9 mouse cellular contexts compared by ENCODE assay signal in the genomic region with DNA sequence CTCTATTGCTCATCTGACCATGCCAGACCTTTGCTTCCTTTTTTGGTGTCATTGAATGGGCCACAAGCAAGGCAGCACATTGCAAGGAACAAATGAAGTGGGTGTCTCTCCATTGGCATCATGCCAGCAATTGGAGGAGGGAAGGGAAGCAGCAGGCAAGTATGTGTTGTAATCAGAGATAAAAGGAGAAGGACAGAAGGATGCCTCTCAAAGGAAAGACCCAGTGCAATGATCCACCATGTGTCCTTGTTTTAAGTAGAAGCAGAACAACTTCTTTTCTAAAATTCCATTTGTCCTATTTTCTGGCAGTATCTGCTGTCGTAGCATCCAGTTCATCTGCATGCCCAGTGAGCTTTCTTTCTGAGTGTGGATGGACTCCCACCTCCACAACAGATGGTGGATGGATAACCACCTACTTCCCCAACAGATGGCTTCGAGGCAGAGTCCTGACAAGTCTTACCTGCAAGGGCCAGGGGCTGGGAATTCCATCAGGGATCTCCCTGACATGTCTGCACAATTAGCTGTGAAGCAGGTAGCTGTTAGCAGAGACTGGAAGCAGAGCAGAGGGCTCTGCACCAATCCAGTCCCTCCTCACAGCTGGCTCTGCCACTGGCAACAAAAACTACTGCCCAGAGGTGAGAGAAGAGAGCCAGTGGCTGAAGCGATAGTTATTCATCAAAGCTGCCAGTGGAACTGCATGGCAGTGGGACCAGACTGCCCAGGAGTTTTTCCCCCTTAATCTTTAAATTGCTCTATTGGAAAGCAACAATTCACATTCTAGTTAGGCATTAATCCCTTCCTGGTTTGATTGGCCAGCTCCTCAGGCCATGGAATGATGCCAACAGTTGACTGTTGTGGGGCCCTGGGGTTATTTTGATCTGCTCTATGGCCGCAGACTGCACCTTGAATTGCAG.
A peak's percentile ranks its signal among the peaks of the same experiment; 100 is the strongest.
DNase-seq lines count a peak whose midpoint lies in the region; ATAC-seq and TF ChIP-seq lines count a peak whose summit lies in the region.
"Had no signal": no experiment of that assay in that cellular context is flagged by ENCODE, and none has a peak within 500 bp of the region (broad histone marks: within the 10 kb centered on the region; RNA-seq: fewer than 3 reads in every experiment).

No protein-coding gene starts in this region.

- 0 out of 2 replicates have a peak, but pooled peaks have one; percentile 15 for ATAC-seq in embryonic facial prominence, embryonic 13.5 days (ENCODE audit: insufficient number of reproducible peaks, insufficient read depth, low FRiP score, low TSS enrichment, low read depth)
- 0 out of 2 replicates have a peak, but pooled peaks have one; percentile 50 for ATAC-seq in common myeloid progenitor, adult 5-6 weeks (replicated peaks; ENCODE audit: low read depth, poor library complexity, severe bottlenecking)

- no peak overlapping the region for H3K9ac ChIP-seq in embryonic facial prominence, embryonic 13.5 days
- H3K9ac ChIP-seq: liver, embryonic 14.5 days had no signal

- H3K27me3 ChIP-seq in embryonic facial prominence, embryonic 13.5 days = no peaks in the 10 kb centered on the region
- no peaks in the 10 kb centered on the region for H3K27me3 ChIP-seq in embryonic facial prominence, embryonic 10.5 days (replicated peaks; ENCODE audit: low read depth, poor library complexity, severe bottlenecking)
- H3K27me3 ChIP-seq in thymus, adult 2 months (ENCODE audit: control insufficient read depth, insufficient read depth, low read length) = no peaks in the 10 kb centered on the region

- H3K36me3 ChIP-seq in embryonic facial prominence, embryonic 13.5 days = no peaks in the 10 kb centered on the region
- no peaks in the 10 kb centered on the region for H3K36me3 ChIP-seq in embryonic facial prominence, embryonic 10.5 days (replicated peaks)
- no peaks in the 10 kb centered on the region for H3K36me3 ChIP-seq in thymus, adult 2 months (ENCODE audit: control insufficient read depth, insufficient read depth, low read length)

- no peak overlapping the region for H3K4me2 ChIP-seq in embryonic facial prominence, embryonic 13.5 days

- no peak for DNase-seq in embryonic facial prominence, embryonic 10.5 days (ENCODE audit: low spot score)
- peak; percentile 74 for DNase-seq in 416B (ENCODE audit: low read depth)
- peak; percentile 55 for DNase-seq in kidney, postnatal 14 days
- peak; percentile 18 for DNase-seq in lung, postnatal 10 days
- no peak for DNase-seq in thymus, adult 2 months
- no peak for DNase-seq in heart, postnatal 36 days

- H3K4me3 ChIP-seq in embryonic facial prominence, embryonic 13.5 days = no peak overlapping the region
- no peak overlapping the region for H3K4me3 ChIP-seq in embryonic facial prominence, embryonic 10.5 days
- H3K4me3 ChIP-seq in thymus, adult 2 months (ENCODE audit: control insufficient read depth, insufficient read depth, low read length) = no peak overlapping the region

- intact Hi-C loops in heart, postnatal 36 days (cut with DNase I) = no loop called here

- WGBS in embryonic facial prominence, embryonic 13.5 days = 49% methylated on average over 4 of the region's 4 CpGs
- 67% methylated on average over 4 of the region's 4 CpGs for WGBS in embryonic facial prominence, embryonic 10.5 days
- 77% methylated on average over 4 of the region's 4 CpGs for WGBS in thymus, adult 2 months

- H3K9me3 ChIP-seq in embryonic facial prominence, embryonic 13.5 days = no peaks in the 10 kb centered on the region
- no peaks in the 10 kb centered on the region for H3K9me3 ChIP-seq in embryonic facial prominence, embryonic 10.5 days

- H3K4me1 ChIP-seq in embryonic facial prominence, embryonic 13.5 days = peaks cover 5% of the 10 kb centered on the region
- H3K4me1 ChIP-seq in embryonic facial prominence, embryonic 10.5 days = no peaks in the 10 kb centered on the region
- H3K4me1 ChIP-seq in thymus, adult 2 months (replicated peaks; ENCODE audit: control insufficient read depth, insufficient read depth, low read length) = no peaks in the 10 kb centered on the region

- no peak for TF ChIP-seq CTCF in thymus, adult 2 months (IDR thresholded peaks at IDR 0.05; ENCODE audit: borderline replicate concordance, control insufficient read depth, extremely low read depth, insufficient read depth, low read length, poor library complexity)

- TF ChIP-seq POLR2A in thymus, adult 2 months (IDR thresholded peaks at IDR 0.05; ENCODE audit: control insufficient read depth, extremely low read depth, insufficient read depth, low read length, poor library complexity) = no peak

- no peak overlapping the region for H3K27ac ChIP-seq in embryonic facial prominence, embryonic 13.5 days
- no peak overlapping the region for H3K27ac ChIP-seq in embryonic facial prominence, embryonic 10.5 days (replicated peaks)
- H3K27ac ChIP-seq in thymus, adult 2 months (ENCODE audit: control insufficient read depth, insufficient read depth, low read length) = no peak overlapping the region
- H3K27ac ChIP-seq: liver, embryonic 14.5 days had no signal

Comparison
In these comparisons a context has a peak if more than half of its experiments do, and no peak if none do; other contexts are left out.
1. DNase-seq: peak in 416B (single experiment), kidney, postnatal 14 days (single experiment) and lung, postnatal 10 days (single experiment); none in embryonic facial prominence, embryonic 10.5 days (single experiment), thymus, adult 2 months (single experiment) and heart, postnatal 36 days (0 of 2).